Mouse (Mus musculus): ENCODE data around the gene Atp5l.

GRCm38 (mm10) chr9:44878776-44879500 is 41.6 kb downstream of the Atp5l start:
- no peak for TF ChIP-seq CTCF (IDR thresholded peaks at IDR 0.05; ENCODE audit: low read depth)
- no peak for TF ChIP-seq EP300 (IDR thresholded peaks at IDR 0.05; ENCODE audit: low read depth)

Measured in heart, postnatal 0 days (tissue).